Mouse (Mus musculus) c-Kit-positive CD71-negative TER-119-negative erythroid progenitor cells, embryonic 14.5 days (primary cell): ENCODE measurements at regions not wholly inside any gene's neighbourhood (a gene's known extent, or its start where the extent isn't known, plus 50 kb on each side); places are given as distances from the start of the nearest gene placed in this dataset.

Experiments used
- DNase-seq: peaks from one replicate; pipeline ENCODE4 v3.0.0-alpha.2; 2013; ENCODE audit warnings: low read depth

DNA sequence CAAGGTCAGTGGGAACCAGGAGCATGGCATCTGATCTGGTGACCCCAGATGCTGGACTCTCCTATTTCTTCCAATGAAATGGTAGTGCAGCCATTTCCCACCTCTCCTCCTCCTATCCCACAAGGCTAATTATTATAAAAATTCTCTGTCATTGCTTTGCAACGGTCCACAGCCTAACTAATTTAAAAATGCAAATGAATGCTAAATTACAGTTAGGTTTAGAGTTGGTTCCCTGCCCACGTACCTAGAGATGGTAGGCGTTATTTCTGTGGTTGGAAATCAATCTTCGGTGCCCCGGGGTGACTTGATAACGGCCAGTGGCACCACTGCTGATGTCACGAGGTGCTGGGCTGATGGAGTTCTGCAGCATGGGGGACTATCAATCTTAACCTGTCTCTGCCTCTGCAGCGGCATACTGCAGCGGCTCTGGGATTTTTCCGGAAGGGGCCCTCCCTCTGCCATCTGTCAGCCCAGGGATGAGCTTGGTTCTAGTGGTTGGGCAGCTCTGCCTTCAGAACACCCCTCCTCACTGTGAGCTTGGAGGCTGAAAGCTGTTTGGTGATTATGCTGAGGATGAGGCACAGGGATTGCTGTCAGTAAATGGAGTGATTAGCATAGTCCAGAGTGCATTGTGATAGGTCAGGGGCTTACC is 66.5 kb downstream of the Nmur2 start:
- DNase-seq = no peak

DNA sequence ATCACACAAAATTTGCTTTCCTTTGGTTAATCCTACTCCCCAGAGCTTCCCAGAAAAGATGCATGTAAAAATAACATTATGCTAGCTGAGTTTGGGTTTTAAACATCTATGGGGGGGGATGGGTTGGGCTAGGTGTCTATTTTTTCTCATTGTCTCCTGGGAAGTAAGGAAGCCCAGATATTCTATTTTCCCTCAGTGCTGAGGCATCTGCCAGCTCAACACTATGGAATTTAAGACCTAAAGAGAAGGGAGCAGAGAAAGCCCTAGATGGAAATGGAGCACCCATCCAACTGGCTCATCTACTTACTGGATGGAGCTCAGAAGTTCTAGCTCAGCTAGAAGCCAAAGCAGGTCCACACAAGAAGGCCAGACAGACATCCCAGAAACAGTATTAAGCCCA is 74.2 kb downstream of the Nmur2 start:
- no peak for DNase-seq

DNA sequence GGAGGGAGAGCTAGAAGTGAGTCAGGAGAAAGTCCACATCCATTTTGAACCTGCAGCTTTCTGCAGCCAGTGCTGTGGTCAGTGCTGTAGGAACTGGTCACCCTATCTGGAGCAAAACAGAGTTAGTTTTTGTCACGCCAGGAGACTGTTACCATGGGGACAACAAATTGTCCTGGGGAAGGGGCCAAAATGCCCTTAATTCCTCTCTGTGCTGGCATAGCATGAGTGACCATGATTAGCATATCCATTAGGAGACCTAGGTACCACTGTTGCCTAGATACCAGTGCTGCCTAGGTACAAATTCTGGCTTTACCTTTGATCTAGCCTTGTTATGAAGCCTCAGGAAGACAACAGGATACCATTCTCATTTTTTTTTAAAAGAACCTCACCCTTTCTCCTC is 82.4 kb downstream of the Nmur2 start:
- DNase-seq = no peak

DNA sequence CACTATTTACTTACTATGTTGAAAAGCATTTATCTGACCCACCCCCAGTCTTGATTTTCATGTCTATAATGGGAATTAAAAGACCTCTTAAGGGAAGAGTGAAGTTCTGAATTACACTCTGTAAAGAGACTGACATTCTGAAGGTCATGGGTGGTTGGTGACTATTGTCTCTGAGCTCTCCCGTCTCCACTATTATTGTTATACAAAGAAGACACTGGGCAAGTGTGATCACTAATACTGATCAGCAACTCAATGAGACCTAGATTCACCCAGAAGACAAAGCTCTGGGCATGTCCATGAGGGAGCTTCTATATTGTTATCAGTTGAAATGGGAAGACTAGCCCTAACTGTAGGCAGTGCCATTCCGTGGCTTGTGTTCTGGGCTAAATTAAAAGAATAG is 83.5 kb downstream of the Nmur2 start:
- DNase-seq = no peak

DNA sequence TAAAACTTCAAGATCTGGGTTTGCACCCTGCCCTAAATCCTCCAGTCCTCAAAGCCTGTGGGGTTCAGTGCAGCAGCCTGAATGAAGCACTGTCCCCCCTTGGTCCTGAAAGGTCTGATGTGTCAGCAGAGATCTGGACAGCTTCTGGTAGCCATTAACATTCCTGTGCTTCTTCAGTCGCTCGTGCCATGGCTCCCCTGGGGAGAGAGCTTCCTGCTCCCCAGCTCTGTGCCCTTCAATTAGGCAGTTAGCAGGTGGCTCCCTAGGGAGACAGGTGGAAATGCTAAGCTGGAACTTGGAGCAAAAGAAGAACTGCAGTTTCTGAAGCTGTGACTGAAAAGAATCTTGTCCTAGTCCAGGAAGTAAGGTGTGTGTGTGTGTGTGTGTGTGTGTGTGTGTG is 87.1 kb downstream of the Nmur2 start:
- DNase-seq = no peak

DNA sequence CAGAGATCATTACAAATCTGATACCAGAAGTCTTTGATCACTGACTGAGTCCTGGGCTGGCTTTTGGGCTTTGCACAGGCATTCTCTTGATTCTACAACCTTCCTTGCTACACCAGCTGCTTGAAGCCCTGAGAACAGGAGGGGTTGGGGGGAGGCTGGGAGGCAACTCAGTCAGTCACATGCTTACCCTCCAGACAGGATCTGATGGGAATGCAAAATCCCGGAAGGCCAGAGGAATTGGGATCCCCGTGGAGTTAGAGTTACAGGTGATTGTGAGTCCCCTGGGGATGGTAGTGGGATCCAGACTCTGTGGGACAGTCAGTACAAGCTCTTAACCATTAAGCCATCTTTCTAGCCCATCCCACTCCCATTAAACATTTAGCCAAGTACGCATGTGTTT is 91.2 kb downstream of the Nmur2 start:
- no peak for DNase-seq

DNA sequence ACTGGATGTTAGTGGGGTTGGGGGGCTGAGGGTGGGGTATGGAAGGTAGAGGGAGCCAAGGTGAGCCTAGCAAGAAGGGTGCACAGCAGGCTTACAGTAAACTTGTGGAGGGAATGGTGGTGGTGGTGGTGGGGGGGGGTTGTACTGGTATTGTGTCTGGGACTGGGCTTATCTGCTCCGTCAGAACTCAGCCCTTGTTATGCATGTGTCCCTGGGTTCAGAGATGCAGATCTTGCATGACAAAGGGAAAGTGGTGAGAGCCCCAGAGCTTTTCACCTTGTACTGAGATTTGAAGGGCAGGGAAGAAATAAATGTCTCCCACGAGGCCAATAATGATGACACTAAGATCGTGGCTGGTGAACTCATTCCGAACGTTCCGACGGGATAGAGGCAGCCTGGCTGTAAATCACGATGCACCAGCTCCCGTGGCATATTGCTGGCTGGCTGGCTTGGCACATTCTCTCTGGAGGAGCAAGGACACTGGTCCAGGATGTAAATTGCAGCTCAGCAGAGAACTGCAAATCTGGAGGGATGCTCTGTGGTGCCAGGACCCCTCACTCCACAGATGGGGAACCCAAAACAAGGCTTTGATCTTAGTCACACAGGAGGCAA is 94.1 kb downstream of the Nmur2 start:
- DNase-seq = no peak

DNA sequence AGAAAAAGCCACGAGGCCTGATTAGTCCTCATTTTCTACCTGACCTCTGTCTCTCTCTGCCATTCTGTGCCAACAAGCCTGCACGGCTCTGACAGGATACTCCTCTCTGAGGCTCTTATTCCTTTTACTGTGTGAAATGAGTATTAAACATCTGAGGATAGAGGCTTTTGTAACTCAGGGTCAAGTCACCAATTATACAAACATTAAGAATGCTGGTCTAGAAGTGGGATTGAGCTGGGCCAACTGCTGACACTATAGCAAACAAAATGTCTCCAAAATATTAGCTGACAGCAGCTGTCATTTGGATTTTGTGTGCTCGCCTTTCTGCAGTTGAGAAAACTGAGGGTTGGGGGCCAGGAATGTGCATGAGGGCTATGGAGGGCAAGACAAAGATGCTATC is 94.8 kb downstream of the Nmur2 start:
- DNase-seq = no peak

DNA sequence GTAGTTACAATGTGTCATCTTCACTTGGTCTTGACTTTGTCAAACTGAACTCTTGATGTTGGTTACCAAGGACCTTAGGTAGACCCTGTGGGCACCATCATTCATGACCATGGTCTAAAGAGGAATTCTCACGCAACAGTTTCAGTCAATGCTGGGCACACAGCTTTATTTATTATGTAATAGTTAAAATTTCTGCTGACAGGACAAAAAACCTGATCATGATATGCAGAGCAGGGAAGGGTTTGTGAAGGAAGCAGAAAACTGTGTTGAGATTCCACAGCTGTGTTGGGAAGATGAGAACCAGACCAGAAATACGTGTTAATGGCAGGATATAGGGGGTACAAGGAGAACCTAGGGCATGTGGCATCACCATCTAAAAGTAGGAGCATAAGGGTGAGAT is 100.8 kb downstream of the Nmur2 start:
- no peak for DNase-seq

DNA sequence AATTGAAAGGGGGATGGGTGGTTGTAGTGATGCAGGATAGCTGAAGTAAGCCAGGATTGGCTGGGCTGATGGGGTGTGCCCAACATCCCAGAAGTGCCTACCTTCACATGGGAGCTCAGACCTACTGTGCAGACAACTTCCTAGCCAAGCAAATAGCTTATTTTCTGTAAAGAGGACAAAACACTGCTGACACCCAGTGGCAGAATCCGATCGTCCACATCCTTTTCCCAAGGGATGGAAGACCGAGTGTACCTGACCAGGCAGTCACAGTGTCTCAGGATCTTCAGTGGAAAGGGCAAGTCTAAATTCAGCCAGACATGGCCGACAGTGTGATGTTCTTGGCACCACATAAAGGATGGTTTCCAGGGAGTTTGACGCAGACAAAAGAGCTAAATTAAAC is 114.4 kb downstream of the Nmur2 start:
- no peak for DNase-seq

DNA sequence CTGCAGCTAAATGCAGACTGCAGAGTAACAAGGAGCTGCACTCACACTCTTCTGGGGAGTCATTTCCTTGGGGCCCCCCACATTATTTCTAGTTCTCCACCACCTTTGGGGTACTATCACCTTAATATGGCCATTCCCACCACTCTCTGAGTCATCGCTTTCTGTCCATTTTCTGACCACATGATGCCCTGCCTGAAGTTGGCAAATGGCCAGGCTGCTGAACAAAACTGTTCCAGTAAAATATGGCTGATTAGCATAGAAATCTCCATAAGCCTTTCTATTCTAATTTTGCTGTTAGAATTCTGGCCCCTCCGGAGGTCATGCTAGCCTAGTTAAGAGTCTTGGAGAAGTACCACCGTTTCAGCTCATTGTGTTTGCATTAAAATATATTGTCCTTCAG is 121.7 kb downstream of the Nmur2 start:
- no peak for DNase-seq

DNA sequence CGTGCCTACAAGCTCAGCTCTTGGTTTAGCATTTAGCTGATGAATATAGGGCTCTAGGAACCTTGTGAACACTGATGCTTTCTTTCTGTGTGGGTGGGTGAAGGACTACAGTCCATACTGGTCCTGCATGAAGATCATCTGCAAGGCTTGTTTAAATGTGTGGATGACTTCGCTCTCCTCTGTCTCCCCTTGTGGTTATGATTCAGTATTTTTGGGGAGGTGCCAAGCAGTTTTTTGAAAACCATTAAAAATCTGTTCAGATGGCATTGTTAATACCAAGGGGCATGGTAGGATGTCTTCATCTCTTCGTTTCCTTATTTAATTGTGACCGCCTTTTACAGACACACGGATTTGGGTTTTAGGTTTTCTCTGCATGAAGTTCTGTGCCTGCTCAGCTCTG is 122.4 kb downstream of the Nmur2 start:
- DNase-seq = no peak

DNA sequence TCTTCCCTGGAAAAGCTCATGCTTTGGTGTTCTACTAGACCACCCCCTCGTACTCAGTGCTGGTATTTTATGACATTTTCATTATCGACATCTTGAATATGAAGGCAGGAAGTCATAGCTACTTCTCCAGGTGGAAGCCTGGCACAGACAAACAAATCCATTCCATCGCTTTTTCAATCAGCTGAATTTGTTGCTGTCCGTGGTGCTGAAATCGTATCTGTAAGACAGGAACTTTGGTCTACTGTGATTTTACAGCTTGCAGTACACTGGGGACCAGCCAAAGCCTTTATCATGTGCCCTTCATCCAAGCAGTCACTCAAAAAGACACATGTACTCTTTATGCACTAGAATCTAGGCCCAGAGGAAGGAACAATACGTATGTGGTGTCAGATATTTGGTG is 143.3 kb downstream of the Nmur2 start:
- peak; percentile 26 for DNase-seq

DNA sequence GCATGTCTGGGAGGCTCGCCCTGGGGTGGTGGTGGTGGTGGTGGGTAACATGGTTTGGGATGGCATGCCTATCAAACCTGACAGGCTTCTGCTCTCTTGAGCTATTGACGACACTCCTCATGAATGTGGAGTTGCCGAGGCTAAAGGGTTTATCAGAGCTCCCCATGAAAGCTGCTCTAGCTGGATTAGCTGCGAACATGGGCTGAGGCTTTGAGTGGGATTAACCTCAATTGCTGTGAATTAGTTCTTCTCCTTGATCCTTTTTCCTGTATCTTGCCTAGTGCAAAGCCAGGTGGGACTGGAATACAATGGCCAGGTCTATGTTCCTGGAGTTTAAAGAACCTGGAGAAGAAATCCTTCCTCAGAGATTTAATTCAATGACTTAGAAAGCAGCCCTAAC is 150.6 kb downstream of the Nmur2 start:
- no peak for DNase-seq

DNA sequence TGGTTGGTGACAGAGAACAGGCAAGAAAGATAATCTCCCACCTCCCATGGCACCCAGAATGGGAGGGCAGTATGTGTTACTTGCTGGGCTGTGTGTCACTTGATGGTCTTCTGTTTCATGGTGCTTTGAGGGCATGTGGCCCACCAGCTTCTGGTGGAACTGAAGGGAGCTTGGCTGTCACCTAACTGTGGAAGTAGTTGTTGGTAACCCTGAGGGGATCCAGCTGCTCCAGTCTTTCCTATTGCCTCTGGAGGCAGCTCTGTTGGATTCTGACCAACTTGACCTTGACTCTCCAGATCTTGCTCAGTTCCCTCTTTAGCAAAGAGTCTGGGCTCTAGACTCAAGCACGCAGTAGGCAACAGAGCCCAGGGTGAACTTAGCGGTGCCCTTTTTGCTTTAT is 162.2 kb downstream of the Nmur2 start:
- DNase-seq = no peak

DNA sequence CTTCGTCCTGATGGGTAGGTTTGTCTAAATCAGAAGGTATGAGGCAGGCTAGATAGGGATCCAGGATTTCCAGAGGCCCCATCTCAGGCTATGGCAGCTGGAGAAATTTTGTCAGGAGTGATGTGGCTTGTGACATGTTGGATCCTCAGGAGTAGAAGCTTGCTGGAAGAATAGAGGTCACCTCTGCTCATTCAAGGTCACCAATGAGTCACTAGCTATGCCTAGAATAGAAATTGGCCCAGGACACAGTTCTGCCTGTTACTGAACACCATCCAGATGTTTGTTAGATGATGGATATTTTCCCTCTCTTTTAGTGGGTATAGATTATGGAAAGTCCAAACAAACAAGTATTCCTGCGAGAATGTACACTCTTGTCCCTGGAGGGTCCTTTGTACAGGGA is 173.7 kb downstream of the Nmur2 start:
- no peak for DNase-seq

DNA sequence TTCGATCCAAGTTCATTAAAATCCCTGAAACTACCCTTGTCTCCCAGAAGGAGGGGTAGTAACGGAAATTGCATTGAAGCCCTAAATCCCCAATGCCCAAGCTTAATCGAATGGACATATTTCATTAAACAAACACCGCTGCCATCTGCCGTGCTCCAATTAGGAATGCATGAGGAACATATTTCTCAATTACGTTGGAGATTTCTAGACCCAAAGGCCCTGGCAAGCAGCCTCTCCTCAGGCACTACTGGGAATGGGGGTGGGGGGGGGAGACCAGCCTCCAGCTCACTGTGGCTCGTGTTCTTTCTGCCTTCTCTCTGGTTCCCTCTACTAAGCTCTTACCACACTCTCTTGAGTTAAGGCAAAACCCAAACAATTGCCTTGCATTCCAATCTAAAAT is 181.6 kb downstream of the Nmur2 start:
- DNase-seq = no peak

DNA sequence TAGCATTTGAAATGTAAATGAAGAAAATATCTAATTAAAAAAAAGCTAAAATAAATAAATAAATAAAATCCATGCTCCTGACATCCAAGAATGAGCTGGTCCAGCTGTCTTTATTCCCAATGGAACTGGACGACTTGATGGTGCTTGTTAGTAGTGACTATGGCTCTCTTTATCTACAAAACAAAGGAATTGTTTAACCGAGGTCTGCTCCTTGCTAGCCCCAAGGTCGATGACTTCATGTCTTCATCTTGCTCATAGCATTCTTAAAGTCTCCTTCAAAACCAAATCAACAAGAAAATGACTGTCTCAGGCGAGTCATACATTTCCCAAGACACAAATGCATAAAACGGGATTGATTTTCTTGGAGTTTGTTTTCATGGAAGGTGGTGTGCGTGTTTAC is 212.5 kb upstream of the Glra1 start:
- no peak for DNase-seq

DNA sequence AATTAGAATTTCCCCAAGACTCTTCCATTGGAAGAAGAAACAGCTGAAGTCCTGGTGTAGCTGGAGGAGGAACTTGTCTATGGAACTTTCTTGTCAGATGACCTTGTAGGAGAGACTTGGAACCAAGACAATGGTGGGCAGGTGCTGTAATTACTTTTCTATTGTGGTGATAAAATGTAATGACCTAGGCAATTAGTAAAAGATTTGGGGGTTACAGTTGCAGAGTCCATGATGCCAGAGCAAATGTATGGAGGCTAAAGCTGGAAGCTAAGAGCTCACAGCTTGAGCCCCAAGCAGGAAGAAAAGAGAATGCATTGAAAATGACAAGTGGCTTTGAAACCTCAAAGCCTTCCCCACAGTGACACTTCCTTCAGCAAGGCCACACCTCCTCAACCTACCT is 208.6 kb upstream of the Glra1 start:
- DNase-seq = no peak

DNA sequence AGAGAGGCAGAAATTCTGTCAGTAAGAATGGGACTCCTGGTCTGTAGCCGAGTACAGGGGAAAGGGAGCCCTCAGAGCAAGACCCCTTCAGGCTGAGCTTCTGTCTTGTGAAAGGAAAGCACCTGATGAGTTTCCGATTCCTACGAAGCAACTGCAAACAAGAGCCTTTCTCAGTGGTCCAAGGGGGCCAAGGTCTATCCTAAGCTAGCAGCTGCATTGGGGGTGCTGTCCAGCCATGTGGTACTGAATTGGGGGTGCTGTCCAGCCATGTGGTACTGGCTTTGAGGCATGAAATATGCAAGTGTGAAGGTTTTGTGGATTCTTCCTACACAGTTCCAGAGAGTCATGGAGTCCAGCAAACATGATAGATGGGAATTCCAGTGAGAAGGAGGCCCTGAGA is 202.7 kb upstream of the Glra1 start:
- DNase-seq = no peak

DNA sequence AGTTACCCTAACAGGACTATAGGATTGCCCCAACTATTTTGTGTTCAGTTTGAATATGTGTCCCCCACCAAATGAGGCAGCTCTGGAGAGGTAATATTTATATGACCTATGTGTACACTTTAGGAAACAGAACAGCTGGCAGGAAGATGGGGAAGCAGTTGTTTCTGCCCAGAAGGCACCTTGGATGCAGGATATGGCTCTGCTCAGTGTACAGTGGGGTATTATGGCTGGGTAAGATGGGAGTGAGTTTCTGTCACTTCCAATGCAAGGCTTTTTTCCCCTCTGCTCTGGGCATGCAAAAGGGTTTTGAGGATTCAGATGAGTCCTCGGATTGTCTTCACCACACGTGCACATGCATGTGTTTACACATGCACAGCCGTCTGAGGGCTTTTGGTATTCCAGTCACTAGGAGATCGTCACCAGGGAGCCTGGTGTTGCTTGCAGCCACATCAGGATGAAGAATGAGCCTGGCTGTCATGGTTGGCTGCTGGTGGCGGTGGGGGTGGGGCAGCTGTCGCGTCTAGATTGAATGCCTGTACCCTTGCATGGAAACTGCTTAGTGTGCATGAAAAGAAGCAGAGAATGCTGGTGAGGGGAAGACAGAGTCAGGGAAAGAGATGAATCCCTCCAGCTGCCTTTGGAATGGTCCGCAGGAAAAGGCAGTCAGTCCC is 183.3 kb upstream of the Glra1 start:
- no peak for DNase-seq

DNA sequence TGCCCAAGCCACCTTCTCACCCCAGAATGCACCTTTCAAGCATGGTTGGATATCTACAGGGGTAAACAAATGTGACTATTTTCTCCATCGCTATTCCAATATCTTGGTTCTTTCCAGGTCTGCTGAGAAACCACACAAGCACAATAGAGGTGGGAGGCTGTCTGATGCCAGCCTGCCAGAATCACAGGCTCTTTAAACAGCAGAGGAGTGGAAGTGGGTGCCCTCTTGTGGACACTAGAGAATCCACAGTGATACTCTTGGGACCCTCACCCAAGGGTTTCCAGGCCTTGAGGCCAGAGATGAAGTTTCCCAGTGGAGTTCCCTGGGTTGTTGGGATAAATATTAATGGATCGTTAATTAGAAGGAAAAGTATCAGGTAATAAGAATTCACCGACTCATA is 181.6 kb upstream of the Glra1 start:
- no peak for DNase-seq

DNA sequence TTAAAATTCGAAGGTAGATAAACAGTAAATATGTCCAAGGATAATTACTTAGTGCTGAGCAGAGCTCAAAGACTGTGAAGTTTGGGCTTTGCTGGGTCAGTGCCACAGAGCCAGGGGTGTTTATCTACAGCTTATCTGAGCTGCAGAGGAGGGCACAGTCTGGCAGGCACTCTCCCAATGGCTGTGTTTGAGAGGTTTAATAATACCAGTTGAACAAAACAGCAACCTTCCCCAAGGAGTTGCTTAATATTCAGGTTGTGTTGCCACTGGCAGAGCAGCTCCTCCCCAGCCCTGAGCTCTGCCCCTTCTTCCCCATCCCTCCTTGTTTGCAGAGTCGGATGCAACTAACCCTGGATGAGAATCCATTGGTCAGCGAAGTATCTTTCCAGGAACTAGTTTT is 173.0 kb upstream of the Glra1 start:
- no peak for DNase-seq

DNA sequence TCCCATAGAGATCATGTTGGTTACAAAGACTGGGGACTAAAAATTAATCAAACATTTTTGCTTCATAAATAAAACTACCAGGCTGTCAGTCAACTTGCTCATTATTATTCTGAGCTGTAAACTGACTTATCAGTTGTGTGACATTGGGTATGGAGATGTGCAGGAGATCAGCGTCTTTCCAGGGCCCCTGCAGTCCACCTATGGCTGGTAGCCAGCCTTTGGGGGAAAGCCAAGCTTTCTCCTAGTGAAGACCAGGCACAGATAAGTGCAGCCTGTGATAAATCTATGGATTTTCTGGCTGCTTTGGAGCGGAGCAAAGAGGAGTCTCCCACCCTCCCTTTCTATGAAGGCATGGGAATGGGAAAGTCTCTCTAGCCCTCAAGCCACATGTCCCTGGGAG is 172.0 kb upstream of the Glra1 start:
- no peak for DNase-seq
